Mouse (Mus musculus): Measurements from ENCODE around the gene Pigo.

DNA sequence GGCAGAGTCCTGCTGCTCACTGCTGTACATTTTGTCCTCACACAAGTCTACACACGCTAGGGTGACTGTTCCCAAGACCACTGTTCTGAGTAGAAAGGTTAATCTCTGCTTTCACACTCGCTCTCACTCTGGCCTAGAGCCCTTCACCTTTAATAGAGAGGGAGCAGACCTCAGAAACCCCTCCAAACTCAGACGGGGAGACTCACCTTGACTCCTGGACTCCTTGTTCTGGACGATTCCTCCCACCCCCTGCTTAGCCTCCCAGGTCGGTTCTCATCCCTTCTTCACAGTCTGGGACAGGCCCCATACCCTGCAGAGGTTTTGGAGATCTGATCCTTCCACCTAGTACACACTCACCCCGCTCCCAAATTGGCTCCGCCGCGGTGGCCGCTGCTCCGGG is 14.0 kb upstream of the Pigo start:
- TF ChIP-seq POLR2A (IDR thresholded peaks at IDR 0.05; ENCODE audit: borderline replicate concordance, extremely low read depth, low read depth, low read length) = no peak
- no peak for TF ChIP-seq CTCF (IDR thresholded peaks at IDR 0.05; ENCODE audit: insufficient read depth, low read length)

Measured in lung, adult 2 months (tissue).